Mouse (Mus musculus): ENCODE measurements around the gene Efemp1. TPM values are rescaled to one million over a fixed set of nuclear protein-coding genes. Genes with fewer than 3 reads are reported as not detected.

The Efemp1 gene
- polyA plus RNA-seq, 1 experiment from 2014 or later: 6.7 TPM

GRCm38 (mm10) chr11:28954673-28955304 lies 101.8 kb downstream of the Efemp1 start:
- H3K4me1 ChIP-seq: no peaks in the 10 kb centered on the region
- no peaks in the 10 kb centered on the region for H3K36me3 ChIP-seq (replicated peaks)
- no peak overlapping the region for H3K9ac ChIP-seq
- H3K27me3 ChIP-seq: no peaks in the 10 kb centered on the region
- no peak for ATAC-seq (ENCODE audit: low FRiP score)
- H3K9me3 ChIP-seq: no peaks in the 10 kb centered on the region
- H3K4me3 ChIP-seq (replicated peaks): no peak overlapping the region
- H3K27ac ChIP-seq: no peak overlapping the region
- WGBS: 72% methylated on average over 6 of the region's 6 CpGs
- H3K4me2 ChIP-seq: no peak overlapping the region

GRCm38 (mm10) chr11:28955305-28955701 lies 102.3 kb downstream of the Efemp1 start:
- H3K4me3 ChIP-seq (replicated peaks): no peak overlapping the region
- no peak for ATAC-seq (ENCODE audit: low FRiP score)
- H3K9ac ChIP-seq: no peak overlapping the region
- H3K27ac ChIP-seq: no peak overlapping the region
- H3K4me1 ChIP-seq: no peaks in the 10 kb centered on the region
- no peaks in the 10 kb centered on the region for H3K9me3 ChIP-seq
- no peaks in the 10 kb centered on the region for H3K36me3 ChIP-seq (replicated peaks)
- H3K27me3 ChIP-seq: no peaks in the 10 kb centered on the region
- no peak overlapping the region for H3K4me2 ChIP-seq

- ATAC-seq (ENCODE audit: low FRiP score): no peak
- 79% methylated on average over 1 of the region's 1 CpGs for WGBS
Measured at GRCm38 (mm10) chr11:28961381-28961780, 108.4 kb downstream of the Efemp1 start.

More at GRCm38 (mm10) chr11:28961381-28961780, 108.4 kb downstream of the Efemp1 start:
- H3K4me2 ChIP-seq: no peak overlapping the region
- no peak overlapping the region for H3K27ac ChIP-seq
- no peaks in the 10 kb centered on the region for H3K9me3 ChIP-seq
- no peak overlapping the region for H3K9ac ChIP-seq
- no peak overlapping the region for H3K4me3 ChIP-seq (replicated peaks)
- no peaks in the 10 kb centered on the region for H3K36me3 ChIP-seq (replicated peaks)
- H3K27me3 ChIP-seq: no peaks in the 10 kb centered on the region
- no peaks in the 10 kb centered on the region for H3K4me1 ChIP-seq

Measured in forebrain, embryonic 12.5 days (tissue).